Mouse (Mus musculus): ENCODE results near the gene Nrg3.
"Not testable (repeated sequence)": the region's sequence is repeated elsewhere in the genome, so short reads cannot be mapped to it uniquely, and the experiment has no call there.

Nrg3 gene

GRCm38 (mm10) chr14:38616969-38617368 is 855.9 kb downstream of the Nrg3 start:
- DNase-seq (ENCODE audit: low read depth): no peak

- DNase-seq (ENCODE audit: low read depth): no peak
Measured at GRCm38 (mm10) chr14:38597735-38598134, 875.2 kb downstream of the Nrg3 start.

- no peak for DNase-seq (ENCODE audit: low read depth)
Measured at GRCm38 (mm10) chr14:38594297-38594696, 878.6 kb downstream of the Nrg3 start.

GRCm38 (mm10) chr14:38576796-38577195 is 896.1 kb downstream of the Nrg3 start:
- no peak for DNase-seq (ENCODE audit: low read depth)

GRCm38 (mm10) chr14:38568184-38568583 is 904.7 kb downstream of the Nrg3 start:
- no peak for DNase-seq (ENCODE audit: low read depth)

DNA sequence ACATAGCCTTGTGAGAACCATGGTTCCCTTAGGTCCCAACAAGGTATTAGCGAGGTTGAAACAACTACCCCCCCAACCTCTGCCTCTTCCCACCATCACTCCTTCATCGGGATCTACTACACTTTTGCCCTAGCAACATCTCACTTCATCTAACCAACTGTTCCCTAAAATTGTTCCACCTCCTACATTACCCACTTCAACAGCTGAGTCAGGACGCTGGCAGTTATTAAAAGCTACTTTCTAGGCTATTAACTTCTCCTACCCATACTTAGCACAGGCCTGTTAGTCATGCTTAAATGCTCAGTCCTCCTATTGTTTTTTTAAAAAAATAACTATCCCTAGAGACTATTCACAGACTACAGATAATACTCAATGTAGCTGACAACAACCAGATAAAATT is 906.7 kb downstream of the Nrg3 start:
- no peak for DNase-seq (ENCODE audit: low read depth)

GRCm38 (mm10) chr14:38554636-38555035 is 918.3 kb downstream of the Nrg3 start:
- DNase-seq (ENCODE audit: low read depth): no peak

DNA sequence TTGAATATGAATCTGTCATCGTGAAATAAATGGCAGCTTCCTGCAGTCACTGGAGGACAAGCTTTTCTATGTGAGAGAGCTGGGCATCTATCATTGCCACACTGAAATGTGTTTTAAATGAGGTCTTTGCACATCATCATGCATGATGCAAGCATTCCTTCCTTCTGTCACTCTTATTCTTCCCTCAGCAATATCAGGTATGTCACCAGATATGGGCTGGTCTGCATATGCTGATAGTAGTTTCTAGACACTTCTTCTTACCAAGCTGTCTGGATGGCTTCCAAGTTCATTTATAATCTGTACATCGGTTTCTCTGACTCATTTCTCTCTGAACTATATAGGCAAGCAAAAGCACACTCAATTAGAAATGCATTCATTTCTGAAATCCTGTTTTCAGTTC is 925.6 kb downstream of the Nrg3 start:
- no peak for DNase-seq (ENCODE audit: low read depth)

GRCm38 (mm10) chr14:38535181-38535580 is 937.7 kb downstream of the Nrg3 start:
- no peak for DNase-seq (ENCODE audit: low read depth)

DNA sequence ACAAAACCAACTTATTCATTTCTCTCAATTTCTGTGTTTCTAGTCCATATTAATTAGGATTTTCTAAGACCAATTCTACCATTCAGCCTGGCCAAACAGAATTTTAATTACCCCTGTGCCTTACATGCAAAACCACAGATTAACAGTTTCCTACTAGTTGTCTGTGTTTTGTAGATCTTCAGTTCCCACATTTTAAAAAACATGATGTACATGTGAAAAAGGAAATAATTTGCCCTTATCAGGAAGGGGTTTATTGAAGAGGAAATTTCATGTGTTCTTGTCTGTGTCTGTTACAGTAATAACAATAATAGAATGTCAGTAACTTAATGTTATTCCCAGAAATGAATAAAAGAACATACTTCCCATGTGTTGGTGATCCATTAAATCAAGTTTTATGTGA is 939.4 kb downstream of the Nrg3 start:
- DNase-seq (ENCODE audit: low read depth): no peak

DNA sequence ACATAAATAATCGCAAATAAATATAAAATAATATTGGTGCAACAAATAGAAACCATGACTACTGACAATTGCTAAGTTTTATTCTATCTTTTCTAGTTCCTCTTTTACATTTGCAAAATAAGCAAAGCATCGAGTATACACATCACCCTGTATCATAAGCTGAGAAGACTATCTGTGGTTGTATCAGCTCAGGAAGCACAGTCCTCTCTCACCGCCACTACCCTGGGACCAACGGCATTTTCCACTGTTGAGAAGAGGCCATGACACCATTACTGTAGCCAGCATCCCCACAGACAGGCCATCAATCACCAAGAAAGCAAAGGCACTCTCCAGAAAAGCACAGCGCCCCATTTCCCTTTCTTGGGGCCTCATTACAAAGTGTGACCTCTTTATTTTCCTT is 956.7 kb downstream of the Nrg3 start:
- DNase-seq (ENCODE audit: low read depth): no peak

- DNase-seq (ENCODE audit: low read depth): no peak
Measured at GRCm38 (mm10) chr14:38509016-38509415, 963.9 kb downstream of the Nrg3 start.

DNA sequence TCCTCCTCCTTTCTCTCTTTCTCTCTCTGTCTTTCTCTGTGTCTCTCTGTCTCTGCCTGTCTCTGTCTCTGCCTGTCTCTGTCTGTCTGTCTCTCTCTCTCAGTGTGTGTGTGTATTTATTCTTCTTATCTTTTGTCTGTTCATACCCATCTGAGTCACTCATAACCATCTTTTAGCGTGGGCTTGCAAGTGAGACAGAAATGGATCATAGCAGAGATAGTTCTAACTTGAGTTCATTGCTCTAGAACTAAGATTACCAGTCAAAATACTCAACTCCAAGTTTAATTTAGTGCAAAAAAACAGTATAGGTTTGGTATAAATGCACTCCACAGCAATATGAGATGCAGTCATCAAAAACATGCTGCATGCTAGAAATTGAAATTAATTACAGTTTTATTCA is 977.9 kb downstream of the Nrg3 start:
- no peak for DNase-seq (ENCODE audit: low read depth)

GRCm38 (mm10) chr14:38447086-38447485 is 1025.8 kb downstream of the Nrg3 start:
- DNase-seq (ENCODE audit: low read depth): no peak

- no peak for DNase-seq (ENCODE audit: low read depth)
Measured at GRCm38 (mm10) chr14:38444788-38445187, 1028.1 kb downstream of the Nrg3 start.

DNA sequence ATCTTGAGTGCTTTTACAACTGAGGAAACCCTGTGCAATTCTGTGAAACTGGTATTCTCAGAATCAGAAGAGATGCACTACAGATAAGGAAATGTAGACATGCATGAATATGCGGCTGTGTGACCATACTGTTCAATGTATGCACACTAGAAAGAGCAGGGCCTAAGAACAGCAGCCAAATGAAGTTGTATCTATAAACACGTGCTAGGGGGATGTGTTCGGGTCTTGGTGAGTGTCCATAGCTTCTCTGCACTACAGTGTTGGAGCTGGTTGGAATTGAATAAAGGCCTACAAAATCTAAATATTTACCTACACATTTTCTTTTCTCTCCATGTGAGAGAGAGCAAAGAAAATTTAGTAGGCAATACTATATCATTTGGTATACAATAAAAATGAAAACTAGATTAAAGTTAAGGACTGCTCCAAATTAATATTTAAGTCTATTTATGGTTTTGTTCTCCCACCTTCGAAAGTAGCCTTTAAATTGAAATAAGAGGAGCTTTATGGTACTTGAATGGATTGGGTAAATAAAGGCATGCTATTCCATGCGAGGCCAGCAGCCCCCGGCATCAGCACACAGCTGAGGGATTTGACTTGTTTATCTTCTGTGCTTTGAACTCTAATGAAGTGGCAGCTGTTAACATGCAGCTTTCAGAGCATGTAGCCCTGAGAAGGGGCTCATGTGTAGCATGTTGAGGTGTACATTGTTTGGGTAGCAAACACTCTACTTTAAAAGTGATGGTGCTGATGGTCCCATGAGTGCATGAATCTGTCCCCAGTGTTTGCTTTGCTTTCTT is 1038.9 kb downstream of the Nrg3 start:
- DNase-seq (ENCODE audit: low read depth): no peak

GRCm38 (mm10) chr14:38374660-38375059 is 1098.2 kb downstream of the Nrg3 start:
- no peak for DNase-seq (ENCODE audit: low read depth)

DNA sequence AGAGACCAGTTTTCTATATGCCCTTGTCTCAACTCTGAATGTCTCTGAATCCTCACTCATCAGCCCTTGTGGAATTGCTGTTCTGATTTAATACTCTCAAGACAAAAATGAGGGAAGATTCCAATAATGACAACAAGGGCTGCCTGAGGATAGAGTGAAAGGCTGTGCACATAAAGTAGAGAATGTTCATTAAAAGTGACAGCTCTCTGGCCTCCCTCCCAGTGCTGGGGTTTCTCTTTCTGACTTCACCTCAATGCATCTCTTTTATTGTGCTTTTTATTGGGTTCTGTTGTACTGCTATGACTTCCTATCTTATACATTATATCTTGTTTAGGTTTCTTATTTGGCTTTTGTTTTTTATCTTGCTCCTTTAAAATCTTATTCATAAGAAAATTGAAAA is 1131.9 kb downstream of the Nrg3 start:
- DNase-seq (ENCODE audit: low read depth): no peak

DNA sequence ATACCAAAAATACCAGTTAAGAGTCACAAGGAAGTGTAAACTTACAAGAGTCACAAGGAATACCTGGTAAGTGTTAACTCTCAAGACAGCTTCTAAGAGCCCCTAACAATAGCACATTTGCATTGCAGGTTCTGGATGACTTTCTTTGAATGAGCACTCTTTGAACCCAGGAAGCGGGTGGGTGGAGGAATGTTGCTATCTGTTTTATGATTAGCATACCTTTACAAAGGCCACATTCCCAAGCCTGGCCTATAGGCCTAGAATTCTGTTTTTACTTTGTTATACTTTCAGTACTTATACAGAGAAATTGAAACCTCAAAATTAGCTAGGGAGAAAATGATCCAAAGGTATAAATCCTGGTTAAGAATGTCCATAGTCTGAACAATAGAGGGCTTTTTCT is 1150.0 kb downstream of the Nrg3 start:
- not testable (repeated sequence) for DNase-seq (ENCODE audit: low read depth)

DNA sequence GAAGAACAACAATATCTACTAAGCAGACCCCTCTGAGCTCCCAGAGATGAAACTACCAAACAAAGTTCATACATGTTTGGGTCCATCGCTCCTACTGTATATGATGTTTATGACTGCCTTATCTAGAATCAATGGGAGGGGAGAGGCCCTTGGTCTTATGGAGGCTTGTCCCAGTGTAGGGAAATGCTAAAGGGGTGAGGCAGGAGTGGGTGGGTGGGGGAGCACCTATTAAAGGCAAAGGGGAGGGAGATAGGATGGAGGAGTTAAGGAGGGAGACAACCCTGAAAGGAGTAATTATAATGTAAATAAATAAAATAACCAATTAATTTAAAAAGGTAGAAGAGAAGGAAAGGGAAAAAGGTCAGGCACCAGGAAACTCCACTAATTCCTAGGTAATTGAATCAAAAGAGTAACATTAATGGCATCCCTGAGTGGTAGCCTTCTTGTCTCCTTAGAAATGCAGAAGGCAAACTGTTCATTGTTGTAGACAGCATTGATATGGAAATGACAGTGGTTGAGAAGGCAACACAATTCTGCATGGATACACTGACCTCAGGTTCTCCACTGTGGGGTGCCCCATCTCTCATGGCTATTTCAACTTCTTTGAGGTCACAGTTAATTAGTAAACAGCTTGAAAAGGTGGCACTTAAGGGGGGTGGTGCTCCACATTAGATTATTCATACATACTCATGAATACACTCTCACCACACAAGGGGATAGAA is 1152.1 kb downstream of the Nrg3 start:
- DNase-seq (ENCODE audit: low read depth): no peak
